32 mouse cellular contexts compared by ENCODE assay signal in the genomic region with DNA sequence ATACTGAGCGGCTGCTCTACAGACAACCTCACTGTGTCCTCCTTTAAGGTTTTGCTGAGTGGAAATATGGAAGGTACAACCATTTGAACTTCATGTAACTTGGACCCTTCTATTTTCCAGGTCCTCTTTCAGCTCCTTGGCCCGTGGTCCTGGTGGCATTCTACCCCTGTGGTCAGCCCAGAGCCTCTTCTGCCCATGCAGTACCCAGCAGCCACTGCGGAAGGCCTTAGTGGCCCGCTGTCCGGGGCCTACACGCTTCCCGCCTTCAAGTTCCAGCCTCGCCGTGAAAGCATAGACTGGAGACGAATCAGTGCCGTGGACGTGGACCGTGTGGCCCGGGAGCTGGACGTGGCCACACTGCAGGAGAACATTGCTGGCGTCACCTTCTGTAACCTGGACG. TPM values are rescaled to one million over a fixed set of nuclear protein-coding genes. Genes with fewer than 3 reads are reported as not detected.
A peak's percentile ranks its signal among the peaks of the same experiment; 100 is the strongest.
DNase-seq lines count a peak whose midpoint lies in the region; ATAC-seq lines count a peak whose summit lies in the region.
"Had no signal": no experiment of that assay in that cellular context is flagged by ENCODE, and none has a peak within 500 bp of the region (broad histone marks: within the 10 kb centered on the region; RNA-seq: fewer than 3 reads in every experiment).

No protein-coding gene starts in this region.

- H3K36me3 ChIP-seq in forebrain, embryonic 16.5 days (ENCODE audit: control insufficient read depth, insufficient read depth) = peaks cover 5% of the 10 kb centered on the region; the same call in 1 of the 2 replicates
- H3K36me3 ChIP-seq in forebrain, embryonic 12.5 days (replicated peaks) = peaks cover 56% of the 10 kb centered on the region
- peaks cover 53% of the 10 kb centered on the region for H3K36me3 ChIP-seq in kidney, embryonic 14.5 days (ENCODE audit: control insufficient read depth, insufficient read depth, low read length)
- H3K36me3 ChIP-seq in midbrain, embryonic 11.5 days (ENCODE audit: control insufficient read depth, insufficient read depth, low read length) = peaks cover 13% of the 10 kb centered on the region; the same call in 1 of the 2 replicates
- H3K36me3 ChIP-seq in midbrain, embryonic 10.5 days = peaks cover 92% of the 10 kb centered on the region
- H3K36me3 ChIP-seq: liver, embryonic 13.5 days had no signal

- no peak overlapping the region for H3K9ac ChIP-seq in forebrain, embryonic 16.5 days (replicated peaks; ENCODE audit: low read depth, low read length)
- no peak overlapping the region for H3K9ac ChIP-seq in forebrain, embryonic 12.5 days
- no peak overlapping the region for H3K9ac ChIP-seq in kidney, embryonic 14.5 days (ENCODE audit: low read depth, low read length)
- no peak overlapping the region for H3K9ac ChIP-seq in midbrain, embryonic 11.5 days (ENCODE audit: low read length)
- H3K9ac ChIP-seq: limb, embryonic 12.5 days; liver, embryonic 13.5 days; midbrain, embryonic 12.5 days; neural tube, embryonic 12.5 days had no signal

- no peak overlapping the region for H3K4me3 ChIP-seq in forebrain, embryonic 16.5 days (replicated peaks; ENCODE audit: low read length)
- no peak overlapping the region for H3K4me3 ChIP-seq in forebrain, embryonic 12.5 days (replicated peaks)
- H3K4me3 ChIP-seq in kidney, embryonic 14.5 days (ENCODE audit: low read length) = no peak overlapping the region
- H3K4me3 ChIP-seq in midbrain, embryonic 11.5 days (ENCODE audit: low read depth, low read length) = no peak overlapping the region
- H3K4me3 ChIP-seq in midbrain, embryonic 10.5 days = no peak overlapping the region
- H3K4me3 ChIP-seq: layer of hippocampus, adult 2 months; left cerebral cortex, adult 2 months; limb, embryonic 12.5 days; liver, embryonic 13.5 days; midbrain, embryonic 12.5 days; myocyte; neural tube, embryonic 12.5 days had no signal

- DNase-seq in kidney, adult 11 months = no peak
- DNase-seq in midbrain, embryonic 11.5 days (ENCODE audit: low spot score, missing footprints) = peak; percentile 17
- no peak for DNase-seq in midbrain, embryonic 10.5 days (ENCODE audit: low spot score)
- DNase-seq in ovary, postnatal 10 days (ENCODE audit: low spot score) = no peak
- DNase-seq: adrenal gland, postnatal 14 days; cerebellum, adult 11 months; cerebellum, adult 9-10 months; cerebellum, postnatal 36 days; heart, postnatal 36 days; kidney, postnatal 36 days; liver, embryonic 13.5 days; lung, adult 2 months; lung, postnatal 10 days; right cerebral cortex, postnatal 4 days; thymus, adult 2 months; thymus, postnatal 36 days had no signal

- no peak overlapping the region for H3K4me2 ChIP-seq in forebrain, embryonic 16.5 days (ENCODE audit: low read length)
- no peak overlapping the region for H3K4me2 ChIP-seq in forebrain, embryonic 12.5 days
- H3K4me2 ChIP-seq in kidney, embryonic 14.5 days (replicated peaks; ENCODE audit: low read depth, low read length) = no peak overlapping the region
- no peak overlapping the region for H3K4me2 ChIP-seq in midbrain, embryonic 11.5 days
- H3K4me2 ChIP-seq: heart, embryonic 11.5 days; limb, embryonic 12.5 days; liver, embryonic 13.5 days; midbrain, embryonic 12.5 days; neural tube, embryonic 12.5 days had no signal

- 95% methylated on average over 17 of the region's 17 CpGs for WGBS in forebrain, embryonic 16.5 days
- whole genome bisulfite sequencing in forebrain, embryonic 12.5 days = 97% methylated on average over 17 of the region's 17 CpGs
- 96% methylated on average over 17 of the region's 17 CpGs for whole genome bisulfite sequencing in kidney, embryonic 14.5 days
- 97% methylated on average over 17 of the region's 17 CpGs for WGBS in midbrain, embryonic 11.5 days
- WGBS in midbrain, embryonic 10.5 days = 97% methylated on average over 17 of the region's 17 CpGs

- H3K9me3 ChIP-seq in forebrain, embryonic 16.5 days (ENCODE audit: control insufficient read depth, low read length) = no peaks in the 10 kb centered on the region
- no peaks in the 10 kb centered on the region for H3K9me3 ChIP-seq in forebrain, embryonic 12.5 days
- no peaks in the 10 kb centered on the region for H3K9me3 ChIP-seq in kidney, embryonic 14.5 days (ENCODE audit: control insufficient read depth, low read length)
- H3K9me3 ChIP-seq in midbrain, embryonic 11.5 days (ENCODE audit: control insufficient read depth, low read length) = no peaks in the 10 kb centered on the region
- no peaks in the 10 kb centered on the region for H3K9me3 ChIP-seq in midbrain, embryonic 10.5 days (replicated peaks)
- H3K9me3 ChIP-seq: limb, embryonic 12.5 days; liver, embryonic 13.5 days; midbrain, embryonic 12.5 days; neural tube, embryonic 12.5 days had no signal

- peaks cover 4% of the 10 kb centered on the region for H3K4me1 ChIP-seq in forebrain, embryonic 16.5 days (replicated peaks; ENCODE audit: control insufficient read depth, insufficient read depth, low read length)
- peaks cover 5% of the 10 kb centered on the region for H3K4me1 ChIP-seq in forebrain, embryonic 12.5 days
- no peaks in the 10 kb centered on the region for H3K4me1 ChIP-seq in kidney, embryonic 14.5 days (ENCODE audit: control insufficient read depth, insufficient read depth, low read length)
- H3K4me1 ChIP-seq in midbrain, embryonic 11.5 days (ENCODE audit: control insufficient read depth, insufficient read depth, low read length) = peaks cover 5% of the 10 kb centered on the region
- peaks cover 10% of the 10 kb centered on the region for H3K4me1 ChIP-seq in midbrain, embryonic 10.5 days
- H3K4me1 ChIP-seq: liver, embryonic 13.5 days; neural tube, embryonic 12.5 days had no signal

- peak; percentile 45; the same call in 1 of the 2 replicates for ATAC-seq in forebrain, embryonic 16.5 days
- ATAC-seq in forebrain, embryonic 12.5 days (ENCODE audit: low FRiP score) = no peak
- ATAC-seq in kidney, embryonic 14.5 days (ENCODE audit: low FRiP score, low TSS enrichment) = 0 out of 2 replicates have a peak, but pooled peaks have one; percentile 32
- no peak for ATAC-seq in midbrain, embryonic 11.5 days (ENCODE audit: low FRiP score)
- ATAC-seq: intestine, embryonic 16.5 days had no signal

- H3K27ac ChIP-seq in forebrain, embryonic 16.5 days (ENCODE audit: low read length) = no peak overlapping the region
- H3K27ac ChIP-seq in forebrain, embryonic 12.5 days = no peak overlapping the region
- H3K27ac ChIP-seq in kidney, embryonic 14.5 days (ENCODE audit: low read depth, low read length) = no peak overlapping the region
- H3K27ac ChIP-seq in midbrain, embryonic 11.5 days (ENCODE audit: low read depth, low read length) = no peak overlapping the region
- no peak overlapping the region for H3K27ac ChIP-seq in midbrain, embryonic 10.5 days (replicated peaks)
- H3K27ac ChIP-seq: layer of hippocampus, adult 2 months; left cerebral cortex, adult 2 months; limb, embryonic 12.5 days; liver, embryonic 13.5 days; macrophage; midbrain, embryonic 12.5 days; neural tube, embryonic 12.5 days; stomach, postnatal 0 days had no signal

- H3K27me3 ChIP-seq in forebrain, embryonic 16.5 days (replicated peaks; ENCODE audit: control insufficient read depth, insufficient read depth, low read length) = no peaks in the 10 kb centered on the region
- H3K27me3 ChIP-seq in forebrain, embryonic 12.5 days = no peaks in the 10 kb centered on the region
- H3K27me3 ChIP-seq in kidney, embryonic 14.5 days (ENCODE audit: control insufficient read depth, insufficient read depth, low read length) = no peaks in the 10 kb centered on the region
- no peaks in the 10 kb centered on the region for H3K27me3 ChIP-seq in midbrain, embryonic 11.5 days (ENCODE audit: control insufficient read depth, insufficient read depth, low read length)
- H3K27me3 ChIP-seq in midbrain, embryonic 10.5 days (ENCODE audit: low read depth, poor library complexity, severe bottlenecking) = no peaks in the 10 kb centered on the region
- H3K27me3 ChIP-seq: limb, embryonic 12.5 days; liver, embryonic 13.5 days; midbrain, embryonic 12.5 days; neural tube, embryonic 12.5 days had no signal

RNA-seq across cellular contexts. Expression of gene Dzip1l, which starts 7.9 kb away (rescaled TPM):
- 12.2 and 13.3 TPM in 2 replicates for polyA plus RNA-seq in forebrain, embryonic 16.5 days (2015; fragmentation: Nextera tagmentation; extraction: Ambion mirVana)
- 20.6 and 22.3 TPM in 2 replicates for polyA plus RNA-seq in forebrain, embryonic 12.5 days (2016; fragmentation: Nextera tagmentation; extraction: Ambion mirVana)
- 10.7 and 23.0 TPM in 2 replicates for polyA plus RNA-seq in kidney, embryonic 14.5 days (2014; fragmentation: Nextera tagmentation; extraction: Ambion mirVana)
- 12.6 and 13.0 TPM in 2 replicates for polyA plus RNA-seq in midbrain, embryonic 11.5 days (2014; fragmentation: Nextera tagmentation; extraction: Ambion mirVana)
- polyA plus RNA-seq in midbrain, embryonic 10.5 days (2016; fragmentation: Nextera tagmentation; extraction: Ambion mirVana) = 26.3 and 27.9 TPM in 2 replicates
- polyA plus RNA-seq: macrophage had no signal

RNA-seq across cellular contexts. Expression of gene A4gnt, which starts 24.9 kb away (rescaled TPM):
- polyA plus RNA-seq in forebrain, embryonic 16.5 days (2015; fragmentation: Nextera tagmentation; extraction: Ambion mirVana) = not detected in 2 replicates
- not detected in 2 replicates for polyA plus RNA-seq in forebrain, embryonic 12.5 days (2016; fragmentation: Nextera tagmentation; extraction: Ambion mirVana)
- 0.07 TPM in 1 of 2 replicates, not detected in the other for polyA plus RNA-seq in kidney, embryonic 14.5 days (2014; fragmentation: Nextera tagmentation; extraction: Ambion mirVana)
- polyA plus RNA-seq in midbrain, embryonic 11.5 days (2014; fragmentation: Nextera tagmentation; extraction: Ambion mirVana) = not detected in 2 replicates
- polyA plus RNA-seq in midbrain, embryonic 10.5 days (2016; fragmentation: Nextera tagmentation; extraction: Ambion mirVana) = not detected in 2 replicates
- polyA plus RNA-seq: embryonic facial prominence, embryonic 11.5 days; heart, embryonic 11.5 days; heart, embryonic 16.5 days; limb, embryonic 12.5 days; liver, embryonic 13.5 days; lung, adult 2 months; macrophage; midbrain, embryonic 12.5 days; myocyte; neural tube, embryonic 12.5 days; spleen, adult 2 months had no signal

Comparison
In these comparisons a context has a peak if more than half of its experiments do, and no peak if none do; other contexts are left out.
1. ATAC-seq: peak in forebrain, embryonic 16.5 days (single experiment) and kidney, embryonic 14.5 days (single experiment); none in forebrain, embryonic 12.5 days (single experiment) and midbrain, embryonic 11.5 days (single experiment).